Comparison of ENCODE assay signal across 24 mouse cellular contexts in genomic region chr19:36476596-36476995, GRCm38 (mm10).
DNase-seq lines count a peak whose midpoint lies in the region; ATAC-seq and TF ChIP-seq lines count a peak whose summit lies in the region.
"Had no signal": no experiment of that assay in that cellular context is flagged by ENCODE, and none has a peak within 500 bp of the region (broad histone marks: within the 10 kb centered on the region; RNA-seq: fewer than 3 reads in every experiment).

No protein-coding gene starts in this region.

- H3K27ac ChIP-seq in gastrocnemius, adult 2 months, result peak overlapping the region; percentile 76
- peak overlapping the region; percentile 82 for H3K27ac ChIP-seq in layer of hippocampus, adult 2 months
- H3K27ac ChIP-seq: embryonic facial prominence, embryonic 10.5 days; embryonic facial prominence, embryonic 15.5 days; forebrain, embryonic 13.5 days; heart, embryonic 13.5 days; hindbrain, embryonic 14.5 days; left cerebral cortex, adult 2 months; liver, embryonic 13.5 days; stomach, postnatal 0 days had no signal

- in situ Hi-C loops in Patski (cut with MboI; ENCODE audit: low pct_unique_long_range_greater_than_20kb), result no loop called here

- peak overlapping the region; percentile 17; the same call in 1 of the 2 replicates for H3K4me3 ChIP-seq in gastrocnemius, adult 2 months
- no peak overlapping the region for H3K4me3 ChIP-seq in layer of hippocampus, adult 2 months
- H3K4me3 ChIP-seq: embryonic facial prominence, embryonic 10.5 days; embryonic facial prominence, embryonic 15.5 days; forebrain, embryonic 13.5 days; liver, embryonic 13.5 days had no signal

- peaks cover 9% of the 10 kb centered on the region for H3K27me3 ChIP-seq in Patski
- H3K27me3 ChIP-seq: embryonic facial prominence, embryonic 15.5 days; forebrain, embryonic 13.5 days; heart, embryonic 13.5 days; liver, embryonic 13.5 days had no signal

- CTCF ChIA-PET in Patski (lab: Charles Lee), result no interaction called here

- POLR2A ChIA-PET in Patski (lab: Charles Lee), result no interaction called here

- peak; percentile 72 for DNase-seq in gastrocnemius, adult 2 months
- no peak for DNase-seq in gastrocnemius, postnatal 4 days (ENCODE audit: low spot score in 2 of 2)
- DNase-seq in layer of hippocampus, adult 2 months (ENCODE audit: low spot score in 2 of 2), result no peak
- DNase-seq in layer of hippocampus, adult 11-12 months (ENCODE audit: low spot score), result no peak
- DNase-seq in Patski (ENCODE audit: low read depth, low spot score), result peak; percentile 10
- DNase-seq in skeletal muscle tissue, adult 2 months (ENCODE audit: low read depth, low spot score), result peak; percentile 78
- no peak for DNase-seq in ovary, postnatal 14 days (ENCODE audit: low spot score)
- DNase-seq: cerebellum, adult 2 months; cerebellum, postnatal 25 days; heart, postnatal 10 days; kidney, postnatal 4 days; left cerebral cortex, postnatal 4 days; liver, embryonic 13.5 days; lung, embryonic 14.5 days; lung, postnatal 14 days; midbrain, embryonic 14.5 days had no signal

- ATAC-seq in Patski, result no peak
- ATAC-seq: forebrain, embryonic 13.5 days; intestine, postnatal 0 days had no signal

- TF ChIP-seq CTCF in gastrocnemius, adult 2 months (IDR thresholded peaks at IDR 0.05), result no peak
- TF ChIP-seq CTCF in layer of hippocampus, adult 2 months (conservative IDR thresholded peaks at IDR 0.05), result no peak
- no peak for TF ChIP-seq CTCF in Patski (IDR thresholded peaks at IDR 0.05)

- intact Hi-C loops in gastrocnemius, adult 2 months (cut with DNase I), result loop anchor here (5.0 kb wide), 1 partner anchor 76 kb away; the partner anchor contains the start of gene Hectd2

Comparison
In these comparisons a context has a peak if more than half of its experiments do, and no peak if none do; other contexts are left out.
1. DNase-seq: peak in gastrocnemius, adult 2 months (single experiment), Patski (single experiment) and skeletal muscle tissue, adult 2 months (single experiment); none in gastrocnemius, postnatal 4 days (0 of 2), layer of hippocampus, adult 2 months (0 of 2), layer of hippocampus, adult 11-12 months (single experiment) and ovary, postnatal 14 days (single experiment).